Mouse (Mus musculus) kidney, adult 10 weeks (tissue): ENCODE data around the gene Btbd18. TPM values are rescaled to one million over a fixed set of nuclear protein-coding genes. Genes with fewer than 3 reads are reported as not detected.

Experiments used
- polyA plus RNA-seq: library from polyadenylated mRNA; stranded (reverse); fragments of 350-450 nt; fragmentation: Illumina TruSeq; extraction: RNeasy Lipid Tissue Mini Kit (QIAGEN cat#74804); gene quantifications from one replicate; pipeline ENCODE4 v1.2.3, GENCODE M21; 2014; ENCODE audit warnings: low read depth, low replicate concordance

Btbd18 gene
- polyA plus RNA-seq = not detected

GRCm38 (mm10) chr2:84658806-84659205 is at the start of gene Btbd18:
Btbd18 (plus strand) TSS chr2:84659079.

GRCm38 (mm10) chr2:84650464-84651195 is 8.2 kb upstream of the Btbd18 start, which contains the start of gene Ctnnd1:
Ctnnd1 (minus strand) TSS chr2:84650765.

GRCm38 (mm10) chr2:84670569-84670933 is 11.7 kb downstream of the Btbd18 start, which contains the start of gene Selenoh:
Selenoh (minus strand) TSS chr2:84670770.

GRCm38 (mm10) chr2:84677968-84678880 is 19.3 kb downstream of the Btbd18 start, which contains the start of the genes Gm28635 and Med19:
Gm28635 (minus strand) TSS chr2:84678041.
Med19 (plus strand) TSS chr2:84678402.

GRCm38 (mm10) chr2:84679016-84679415 is 20.1 kb downstream of the Btbd18 start, which contains the start of gene Tmx2:
Tmx2 (minus strand) TSS chr2:84679140.

GRCm38 (mm10) chr2:84714811-84715561 is 56.1 kb downstream of the Btbd18 start, which contains the start of gene Zdhhc5:
Zdhhc5 (minus strand) TSS chr2:84715180.

Other genes with a start within 250 kb of the Btbd18 start
- gene Calcrl, start 233.7 kb upstream of the Btbd18 start, polyA plus RNA-seq = 56.8 TPM
- 48.3 TPM for gene Tfpi, start 182.3 kb upstream of the Btbd18 start, polyA plus RNA-seq
- gene Ctnnd1, start 8.3 kb upstream of the Btbd18 start, polyA plus RNA-seq = 200 TPM
- gene Selenoh, start 11.7 kb downstream of the Btbd18 start, polyA plus RNA-seq = 10.5 TPM
- gene Gm28635, start 19.0 kb downstream of the Btbd18 start, polyA plus RNA-seq = not detected
- 45.8 TPM for gene Med19, start 19.3 kb downstream of the Btbd18 start, polyA plus RNA-seq
- 203 TPM for gene Tmx2, start 20.1 kb downstream of the Btbd18 start, polyA plus RNA-seq
- 79.5 TPM for gene Zdhhc5, start 56.1 kb downstream of the Btbd18 start, polyA plus RNA-seq
- gene Clp1, start 68.3 kb downstream of the Btbd18 start, polyA plus RNA-seq = 18.6 TPM
- gene Ypel4, start 75.0 kb downstream of the Btbd18 start, polyA plus RNA-seq = not detected
- gene Gm19426, start 84.6 kb downstream of the Btbd18 start, polyA plus RNA-seq = not detected
- gene Serping1, start 116.4 kb downstream of the Btbd18 start, polyA plus RNA-seq = 26.3 TPM
- 8.4 TPM for gene Ube2l6, start 139.7 kb downstream of the Btbd18 start, polyA plus RNA-seq
- gene Smtnl1, start 163.6 kb downstream of the Btbd18 start, polyA plus RNA-seq = not detected
- 2.6 TPM for gene Timm10, start 167.9 kb downstream of the Btbd18 start, polyA plus RNA-seq
- 0.36 TPM for gene Slc43a1, start 179.8 kb downstream of the Btbd18 start, polyA plus RNA-seq
- gene Rtn4rl2, start 227.6 kb downstream of the Btbd18 start, polyA plus RNA-seq = not detected